Comparison of ENCODE assay signal across 8 mouse cellular contexts in genomic region chr1:106712330-106712729, GRCm38 (mm10). TPM values are rescaled to one million over a fixed set of nuclear protein-coding genes. Genes with fewer than 3 reads are reported as not detected.
DNase-seq lines count a peak whose midpoint lies in the region; ATAC-seq and TF ChIP-seq lines count a peak whose summit lies in the region.

No protein-coding gene starts in this region.

- no peak for TF ChIP-seq POLR2A in limb, embryonic 14.5 days (IDR thresholded peaks at IDR 0.05; ENCODE audit: borderline replicate concordance, extremely low read depth, insufficient read depth, insufficient read length)

- H3K4me2 ChIP-seq in limb, embryonic 14.5 days (replicated peaks; ENCODE audit: low read depth, low read length, severe bottlenecking), result peak overlapping the region; percentile 80
- peak overlapping the region; percentile 81 for H3K4me2 ChIP-seq in midbrain, embryonic 12.5 days (replicated peaks)

- ATAC-seq in common myeloid progenitor, adult 5-6 weeks (replicated peaks; ENCODE audit: low read depth, poor library complexity, severe bottlenecking), result peak; percentile 45
- peak; percentile 48 for ATAC-seq in inflammation-experienced regulatory T-cells, adult 6 months
- ATAC-seq in limb, embryonic 14.5 days (ENCODE audit: low FRiP score, low read depth), result no peak
- ATAC-seq in midbrain, embryonic 12.5 days (ENCODE audit: low FRiP score, low read depth), result no peak

- 6% methylated on average over 22 of the region's 22 CpGs for WGBS in limb, embryonic 14.5 days
- WGBS in midbrain, embryonic 12.5 days, result 7% methylated on average over 22 of the region's 22 CpGs

- H3K9me3 ChIP-seq in limb, embryonic 14.5 days (ENCODE audit: control insufficient read depth, low read length), result no peaks in the 10 kb centered on the region
- H3K9me3 ChIP-seq in midbrain, embryonic 12.5 days, result no peaks in the 10 kb centered on the region

- H3K4me3 ChIP-seq in limb, embryonic 14.5 days (replicated peaks; ENCODE audit: low read length), result peak overlapping the region; percentile 83
- peak overlapping the region; percentile 77 for H3K4me3 ChIP-seq in midbrain, embryonic 12.5 days

- peak; percentile 24 to 60 for DNase-seq in adrenal gland, adult 18-20 months (ENCODE audit: low spot score in 2 of 2)
- DNase-seq in gastrocnemius, postnatal 4 days (ENCODE audit: low spot score in 2 of 2), result peak; percentile 46 to 66
- DNase-seq in limb, embryonic 14.5 days (ENCODE audit: low spot score), result no peak
- DNase-seq in right cerebral cortex, postnatal 4 days, result peak; percentile 64
- DNase-seq in c-Kit-positive CD71-positive TER-119-positive erythroid progenitor cells, embryonic 14.5 days (ENCODE audit: low spot score), result no peak

- H3K27me3 ChIP-seq in limb, embryonic 14.5 days (ENCODE audit: control insufficient read depth, insufficient read depth, low read length), result no peaks in the 10 kb centered on the region
- peaks cover 25% of the 10 kb centered on the region for H3K27me3 ChIP-seq in midbrain, embryonic 12.5 days

- peaks cover 12% of the 10 kb centered on the region for H3K4me1 ChIP-seq in limb, embryonic 14.5 days (ENCODE audit: control insufficient read depth, insufficient read depth, low read length)
- H3K4me1 ChIP-seq in midbrain, embryonic 12.5 days, result peaks cover 24% of the 10 kb centered on the region

- H3K36me3 ChIP-seq in limb, embryonic 14.5 days (ENCODE audit: control insufficient read depth, insufficient read depth, low read length), result no peaks in the 10 kb centered on the region
- H3K36me3 ChIP-seq in midbrain, embryonic 12.5 days, result no peaks in the 10 kb centered on the region

- 0 out of 2 replicates have a peak overlapping the region, but pooled peaks have one; percentile 33 for H3K27ac ChIP-seq in limb, embryonic 14.5 days (replicated peaks; ENCODE audit: low read depth, low read length)
- H3K27ac ChIP-seq in midbrain, embryonic 12.5 days (replicated peaks), result no peak overlapping the region

- peak overlapping the region; percentile 85 for H3K9ac ChIP-seq in limb, embryonic 14.5 days (ENCODE audit: low read depth, low read length, severe bottlenecking)
- H3K9ac ChIP-seq in midbrain, embryonic 12.5 days (replicated peaks), result peak overlapping the region; percentile 45; the same call in 1 of the 2 replicates

RNA-seq across cellular contexts. Expression of gene Bcl2, which starts 1.7 kb away (rescaled TPM):
- 1 to 10 TPM; 5.1 to 6.7 TPM for total RNA-seq in adrenal gland, adult 18-20 months (2021)
- total RNA-seq in common myeloid progenitor, adult 5-6 weeks (2017), result 59.3 and 66.0 TPM in 2 replicates
- 10 to 100 TPM; 10.9 to 11.4 TPM for total RNA-seq in gastrocnemius, postnatal 4 days (2021)
- polyA plus RNA-seq in inflammation-experienced regulatory T-cells, adult 6 months (2017; shearing (Covaris generic)), result 100 to 1,000 TPM in 2 of 3 experiments, 10 to 100 TPM in 1; 22.7 to 169 (median 147) TPM
- polyA plus RNA-seq in limb, embryonic 14.5 days (2012; rRNA removed), result 8.0 TPM in 2 replicates
- polyA plus RNA-seq in limb, embryonic 14.5 days (2014; fragmentation: Nextera tagmentation; extraction: Ambion mirVana), result 15.7 and 20.1 TPM in 2 replicates
- polyA plus RNA-seq in midbrain, embryonic 12.5 days (2016; fragmentation: Nextera tagmentation; extraction: Ambion mirVana), result 11.1 and 11.3 TPM in 2 replicates

RNA-seq across cellular contexts. Expression of gene Kdsr, which starts 47.2 kb away (rescaled TPM):
- total RNA-seq in adrenal gland, adult 18-20 months (2021), result 10 to 100 TPM; 26.5 to 40.4 TPM
- total RNA-seq in common myeloid progenitor, adult 5-6 weeks (2017), result 42.7 and 47.9 TPM in 2 replicates
- total RNA-seq in gastrocnemius, postnatal 4 days (2021), result 1 to 10 TPM; 8.6 to 9.5 TPM
- polyA plus RNA-seq in inflammation-experienced regulatory T-cells, adult 6 months (2017; shearing (Covaris generic)), result 10 to 100 TPM; 23.5 to 28.7 (median 24.2) TPM
- polyA plus RNA-seq in limb, embryonic 14.5 days (2012; rRNA removed), result 7.2 and 7.9 TPM in 2 replicates
- 16.2 and 17.4 TPM in 2 replicates for polyA plus RNA-seq in limb, embryonic 14.5 days (2014; fragmentation: Nextera tagmentation; extraction: Ambion mirVana)
- polyA plus RNA-seq in midbrain, embryonic 12.5 days (2016; fragmentation: Nextera tagmentation; extraction: Ambion mirVana), result 9.5 and 9.7 TPM in 2 replicates

Comparison
In these comparisons a context has a peak if more than half of its experiments do, and no peak if none do; other contexts are left out.
1. DNase-seq: peak in adrenal gland, adult 18-20 months (2 of 2), gastrocnemius, postnatal 4 days (2 of 2) and right cerebral cortex, postnatal 4 days (single experiment); none in limb, embryonic 14.5 days (single experiment) and c-Kit-positive CD71-positive TER-119-positive erythroid progenitor cells, embryonic 14.5 days (single experiment).
2. ATAC-seq: peak in common myeloid progenitor, adult 5-6 weeks (single experiment) and inflammation-experienced regulatory T-cells, adult 6 months (single experiment); none in limb, embryonic 14.5 days (single experiment) and midbrain, embryonic 12.5 days (single experiment).